Mouse (Mus musculus): ENCODE measurements around the gene Elk3.

The Elk3 gene

GRCm38 (mm10) chr10:93333239-93333638, 22.3 kb upstream of the Elk3 start:
- no peak for ATAC-seq (ENCODE audit: insufficient number of reproducible peaks, low FRiP score, low TSS enrichment)

GRCm38 (mm10) chr10:93332261-93332809, 21.4 kb upstream of the Elk3 start:
- ATAC-seq (ENCODE audit: insufficient number of reproducible peaks, low FRiP score, low TSS enrichment): no peak

- ATAC-seq (ENCODE audit: insufficient number of reproducible peaks, low FRiP score, low TSS enrichment): no peak
Observed at GRCm38 (mm10) chr10:93331543-93331942, 20.6 kb upstream of the Elk3 start.

GRCm38 (mm10) chr10:93328321-93328720, 17.4 kb upstream of the Elk3 start:
- no peak for ATAC-seq (ENCODE audit: insufficient number of reproducible peaks, low FRiP score, low TSS enrichment)

- ATAC-seq (ENCODE audit: insufficient number of reproducible peaks, low FRiP score, low TSS enrichment): no peak
Observed at GRCm38 (mm10) chr10:93327187-93327586, 16.3 kb upstream of the Elk3 start.

- no peak for ATAC-seq (ENCODE audit: insufficient number of reproducible peaks, low FRiP score, low TSS enrichment)
Observed at GRCm38 (mm10) chr10:93326741-93327100, 15.8 kb upstream of the Elk3 start.

- no peak for ATAC-seq (ENCODE audit: insufficient number of reproducible peaks, low FRiP score, low TSS enrichment)
Observed at GRCm38 (mm10) chr10:93325804-93326740, 15.1 kb upstream of the Elk3 start.

- ATAC-seq (ENCODE audit: insufficient number of reproducible peaks, low FRiP score, low TSS enrichment): no peak
Observed at GRCm38 (mm10) chr10:93325369-93325768, 14.4 kb upstream of the Elk3 start.

- no peak for ATAC-seq (ENCODE audit: insufficient number of reproducible peaks, low FRiP score, low TSS enrichment)
Observed at GRCm38 (mm10) chr10:93324438-93324837, 13.5 kb upstream of the Elk3 start.

- no peak for ATAC-seq (ENCODE audit: insufficient number of reproducible peaks, low FRiP score, low TSS enrichment)
Observed at GRCm38 (mm10) chr10:93323659-93324058, 12.7 kb upstream of the Elk3 start.

- peak; percentile 86 for ATAC-seq (ENCODE audit: insufficient number of reproducible peaks, low FRiP score, low TSS enrichment)
Observed at GRCm38 (mm10) chr10:93321763-93322162, 10.8 kb upstream of the Elk3 start.

GRCm38 (mm10) chr10:93320148-93320547, 9.2 kb upstream of the Elk3 start:
- ATAC-seq (ENCODE audit: insufficient number of reproducible peaks, low FRiP score, low TSS enrichment): no peak

- no peak for ATAC-seq (ENCODE audit: insufficient number of reproducible peaks, low FRiP score, low TSS enrichment)
Observed at GRCm38 (mm10) chr10:93319526-93320063, 8.7 kb upstream of the Elk3 start.

- no peak for ATAC-seq (ENCODE audit: insufficient number of reproducible peaks, low FRiP score, low TSS enrichment)
Observed at GRCm38 (mm10) chr10:93316909-93317308, 6.0 kb upstream of the Elk3 start.

- no peak for ATAC-seq (ENCODE audit: insufficient number of reproducible peaks, low FRiP score, low TSS enrichment)
Observed at GRCm38 (mm10) chr10:93311576-93311975, 641 bp upstream of the Elk3 start.

- 0 out of 2 replicates have a peak, but pooled peaks have one; percentile 41 for ATAC-seq (ENCODE audit: insufficient number of reproducible peaks, low FRiP score, low TSS enrichment)
Observed at GRCm38 (mm10) chr10:93309934-93310621, 857 bp downstream of the Elk3 start.

- no peak for ATAC-seq (ENCODE audit: insufficient number of reproducible peaks, low FRiP score, low TSS enrichment)
Observed at GRCm38 (mm10) chr10:93309131-93309933, 1.6 kb downstream of the Elk3 start.

GRCm38 (mm10) chr10:93306367-93306766, 4.6 kb downstream of the Elk3 start:
- ATAC-seq (ENCODE audit: insufficient number of reproducible peaks, low FRiP score, low TSS enrichment): no peak

GRCm38 (mm10) chr10:93305946-93306345, 5.0 kb downstream of the Elk3 start:
- ATAC-seq (ENCODE audit: insufficient number of reproducible peaks, low FRiP score, low TSS enrichment): no peak

- ATAC-seq (ENCODE audit: insufficient number of reproducible peaks, low FRiP score, low TSS enrichment): no peak
Observed at GRCm38 (mm10) chr10:93303231-93303630, 7.7 kb downstream of the Elk3 start.

Measured in cerebellum, adult (tissue).